Mouse (Mus musculus) small intestine, adult 2 months (tissue): ENCODE results near the gene OR5BS1P.

Experiments used
- CTCF ChIP-seq: fragments of 200-500 bp; IDR thresholded peaks from 2 replicates; pipeline ENCODE4 v1.5.1; 2012; ENCODE audit warnings: low read depth, mild to moderate bottlenecking, control low read depth, inconsistent platforms, low read length, moderate library complexity, mixed read lengths; ENCODE audit not compliant: insufficient replicate concordance, insufficient read length; ENCODE audit errors: extremely low read depth
- POLR2A ChIP-seq: fragments of 200-500 bp; IDR thresholded peaks from 2 replicates; pipeline ENCODE4 v1.6.1; 2012; ENCODE audit warnings: low read depth, mild to moderate bottlenecking, control low read depth, inconsistent platforms, low read length, moderate library complexity

GRCm38 (mm10) chr15:98482701-98483100 lies 13.0 kb downstream of the OR5BS1P start, which contains the start of gene Lalba:
- no peak for TF ChIP-seq POLR2A
- TF ChIP-seq CTCF: no peak
